12 mouse cellular contexts compared by ENCODE assay signal in the genomic region with DNA sequence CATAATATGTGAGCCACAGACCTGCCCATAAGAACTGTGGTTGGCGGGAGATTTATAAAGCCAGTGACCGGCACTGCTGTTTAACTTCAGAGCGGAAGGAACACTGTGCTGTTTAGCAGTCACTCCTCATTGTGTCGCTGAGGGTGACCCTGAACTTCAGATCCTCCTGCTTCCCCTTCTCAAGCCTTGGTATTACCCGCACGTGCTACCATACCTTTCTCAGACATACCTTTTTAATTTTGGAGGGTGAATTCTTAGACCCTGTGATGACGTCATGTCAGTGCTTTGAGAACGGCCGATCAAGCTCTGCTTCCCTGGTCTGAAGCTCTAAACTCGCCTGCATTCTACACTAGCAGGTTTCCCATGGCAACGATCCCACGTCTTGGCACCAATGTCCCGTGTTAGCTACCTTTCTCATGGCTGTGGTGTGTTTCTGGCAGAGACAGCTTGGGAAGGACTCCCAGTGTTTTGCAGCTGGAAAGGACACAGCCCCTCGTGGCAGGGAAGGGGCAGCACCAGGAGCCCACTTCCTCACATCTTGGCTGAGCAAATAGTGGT. TPM values are rescaled to one million over a fixed set of nuclear protein-coding genes. Genes with fewer than 3 reads are reported as not detected.
DNase-seq lines count a peak whose midpoint lies in the region; ATAC-seq and TF ChIP-seq lines count a peak whose summit lies in the region.
"Had no signal": no experiment of that assay in that cellular context is flagged by ENCODE, and none has a peak within 500 bp of the region (broad histone marks: within the 10 kb centered on the region; RNA-seq: fewer than 3 reads in every experiment).

No protein-coding gene starts in this region.

- no peak overlapping the region for H3K9ac ChIP-seq in stomach, embryonic 15.5 days
- H3K9ac ChIP-seq in stomach, postnatal 0 days (ENCODE audit: low read length) = no peak overlapping the region
- H3K9ac ChIP-seq: heart, embryonic 13.5 days had no signal

- no peak for TF ChIP-seq EP300 in stomach, postnatal 0 days (optimal IDR thresholded peaks at IDR 0.05)

- H3K4me2 ChIP-seq in stomach, embryonic 15.5 days = peak overlapping the region; percentile 8; the same call in 1 of the 2 replicates
- H3K4me2 ChIP-seq in stomach, postnatal 0 days (replicated peaks; ENCODE audit: low read depth) = no peak overlapping the region
- H3K4me2 ChIP-seq: heart, embryonic 13.5 days had no signal

- WGBS in stomach, embryonic 15.5 days = 64% methylated on average over 14 of the region's 14 CpGs
- WGBS in stomach, postnatal 0 days = 53% methylated on average over 14 of the region's 14 CpGs

- TF ChIP-seq CTCF in stomach, postnatal 0 days (IDR thresholded peaks at IDR 0.05; ENCODE audit: low read depth) = no peak

- H3K36me3 ChIP-seq in stomach, embryonic 15.5 days = no peaks in the 10 kb centered on the region
- H3K36me3 ChIP-seq in stomach, postnatal 0 days (ENCODE audit: control insufficient read depth, insufficient read depth, low read length) = no peaks in the 10 kb centered on the region
- H3K36me3 ChIP-seq: heart, embryonic 13.5 days had no signal

- no peaks in the 10 kb centered on the region for H3K9me3 ChIP-seq in stomach, embryonic 15.5 days
- no peaks in the 10 kb centered on the region for H3K9me3 ChIP-seq in stomach, postnatal 0 days (ENCODE audit: control insufficient read depth, low read length)
- H3K9me3 ChIP-seq: heart, embryonic 13.5 days had no signal

- no peak overlapping the region for H3K27ac ChIP-seq in stomach, embryonic 15.5 days
- H3K27ac ChIP-seq in stomach, postnatal 0 days (replicated peaks) = no peak overlapping the region
- H3K27ac ChIP-seq: heart, embryonic 13.5 days; kidney, postnatal 0 days had no signal

- H3K4me1 ChIP-seq in stomach, embryonic 15.5 days = no peaks in the 10 kb centered on the region
- H3K4me1 ChIP-seq in stomach, postnatal 0 days (replicated peaks; ENCODE audit: control insufficient read depth, insufficient read depth) = no peaks in the 10 kb centered on the region
- H3K4me1 ChIP-seq: heart, embryonic 13.5 days had no signal

- ATAC-seq in stomach, embryonic 15.5 days (ENCODE audit: insufficient read depth, low FRiP score, low read depth) = no peak
- no peak for ATAC-seq in stomach, postnatal 0 days (ENCODE audit: low FRiP score, low TSS enrichment)

- H3K4me3 ChIP-seq in stomach, embryonic 15.5 days (replicated peaks) = no peak overlapping the region
- no peak overlapping the region for H3K4me3 ChIP-seq in stomach, postnatal 0 days (ENCODE audit: low read depth, low read length)
- H3K4me3 ChIP-seq: heart, embryonic 13.5 days had no signal

- peak; percentile 13 for DNase-seq in adrenal gland, postnatal 14 days
- DNase-seq in adrenal gland, adult 8-10 months = no peak
- DNase-seq in layer of hippocampus, adult 9-11 months = peak; percentile 61
- no peak for DNase-seq in layer of hippocampus, postnatal 25 days (ENCODE audit: extremely low spot score in 1 of 2, low spot score in 1 of 2)
- DNase-seq in stomach, postnatal 0 days (ENCODE audit: low spot score) = no peak
- DNase-seq in telencephalon, adult 2 months (ENCODE audit: low read depth, low spot score) = peak; percentile 58
- DNase-seq in urinary bladder, postnatal 14 days (ENCODE audit: low spot score) = no peak
- DNase-seq: gastrocnemius, postnatal 10 days; thymus, postnatal 36 days had no signal

- H3K27me3 ChIP-seq in stomach, embryonic 15.5 days (replicated peaks) = no peaks in the 10 kb centered on the region
- no peaks in the 10 kb centered on the region for H3K27me3 ChIP-seq in stomach, postnatal 0 days (ENCODE audit: control insufficient read depth, insufficient read depth, low read length)
- H3K27me3 ChIP-seq: heart, embryonic 13.5 days had no signal

RNA-seq across cellular contexts. Expression of a gene that starts 25.6 kb away (rescaled TPM):
- not detected in 2 replicates for total RNA-seq in adrenal gland, postnatal 14 days (2021)
- total RNA-seq in adrenal gland, adult 8-10 months (2022) = not detected
- total RNA-seq in layer of hippocampus, postnatal 25 days (2021) = 1 to 10 TPM; 1.3 to 1.4 TPM
- polyA plus RNA-seq in stomach, embryonic 15.5 days (2015; fragmentation: Nextera tagmentation; extraction: Ambion mirVana) = 0.14 and 0.27 TPM in 2 replicates
- polyA plus RNA-seq in stomach, postnatal 0 days (2015; fragmentation: Nextera tagmentation; extraction: Ambion mirVana) = 0.29 and 0.38 TPM in 2 replicates
- total RNA-seq: gastrocnemius, postnatal 10 days had no signal
- polyA plus RNA-seq: heart, embryonic 13.5 days had no signal

RNA-seq across cellular contexts. Expression of a gene that starts 36.9 kb away (rescaled TPM):
- 5.4 and 5.6 TPM in 2 replicates for total RNA-seq in adrenal gland, postnatal 14 days (2021)
- 10 to 100 TPM; 11.0 to 14.7 (median 13.5) TPM for total RNA-seq in adrenal gland, adult 8-10 months (2022)
- total RNA-seq in layer of hippocampus, postnatal 25 days (2021) = 1 to 10 TPM in 1 of 2 experiments, under 1 TPM in 1; 0.49 to 1.0 TPM
- 10.5 and 10.7 TPM in 2 replicates for polyA plus RNA-seq in stomach, embryonic 15.5 days (2015; fragmentation: Nextera tagmentation; extraction: Ambion mirVana)
- 22.5 and 22.9 TPM in 2 replicates for polyA plus RNA-seq in stomach, postnatal 0 days (2015; fragmentation: Nextera tagmentation; extraction: Ambion mirVana)

Comparison
In these comparisons a context has a peak if more than half of its experiments do, and no peak if none do; other contexts are left out.
1. DNase-seq: peak in adrenal gland, postnatal 14 days (single experiment), layer of hippocampus, adult 9-11 months (single experiment) and telencephalon, adult 2 months (single experiment); none in adrenal gland, adult 8-10 months (single experiment), layer of hippocampus, postnatal 25 days (0 of 2), stomach, postnatal 0 days (single experiment) and urinary bladder, postnatal 14 days (single experiment).